Mouse (Mus musculus) hindbrain, embryonic 14.5 days (tissue): ENCODE results near the gene Galnt18. TPM values are rescaled to one million over a fixed set of nuclear protein-coding genes. Genes with fewer than 3 reads are reported as not detected.
A peak's percentile ranks its signal among the peaks of the same experiment; 100 is the strongest.

ENCODE experiments used
- ATAC-seq: fragments of 200-750 bp; cut with Nextera tagmentation; 2 replicates; pipeline ENCODE4 v1.8.0; 2017; ENCODE audit warnings: moderate number of reproducible peaks, mild to moderate bottlenecking, moderate TSS enrichment, moderate library complexity; ENCODE audit not compliant: low FRiP score
- DNase-seq: peaks from one replicate; pipeline ENCODE4 v3.0.0-alpha.2; 2015; ENCODE audit warnings: low spot score
- H3K27ac ChIP-seq: fragments of 300-500 bp; sonication (generic); 2 replicates; pipeline ENCODE4 v1.5.1; 2014; ENCODE audit warnings: mild to moderate bottlenecking, moderate library complexity
- H3K27me3 ChIP-seq: fragments of 300-500 bp; sonication (generic); 2 replicates; pipeline ENCODE4 v1.6.1; 2014; ENCODE audit warnings: mild to moderate bottlenecking, low read length, mixed read lengths; ENCODE audit not compliant: control insufficient read depth, insufficient read depth
- H3K36me3 ChIP-seq: fragments of 300-500 bp; sonication (generic); replicated peaks from 2 replicates; pipeline ENCODE4 v1.6.1; 2014; ENCODE audit not compliant: control insufficient read depth, insufficient read depth
- H3K4me1 ChIP-seq: fragments of 300-500 bp; sonication (generic); replicated peaks from 2 replicates; pipeline ENCODE4 v1.6.1; 2014; ENCODE audit warnings: antibody characterized with exemption, low read length, mixed read lengths; ENCODE audit not compliant: control insufficient read depth, insufficient read depth
- H3K4me2 ChIP-seq: fragments of 300-500 bp; sonication (generic); replicated peaks from 2 replicates; pipeline ENCODE4 v1.6.1; 2014; ENCODE audit warnings: mild to moderate bottlenecking, moderate library complexity
- H3K4me3 ChIP-seq: fragments of 300-500 bp; sonication (generic); replicated peaks from 2 replicates; pipeline ENCODE4 v1.5.1; 2014; ENCODE audit warnings: mild to moderate bottlenecking, low read length
- H3K9ac ChIP-seq: fragments of 300-500 bp; sonication (generic); 2 replicates; pipeline ENCODE4 v1.6.1; 2014
- H3K9me3 ChIP-seq: fragments of 300-500 bp; sonication (generic); 2 replicates; pipeline ENCODE4 v1.6.1; 2016; ENCODE audit warnings: low read length; ENCODE audit not compliant: control insufficient read depth
- WGBS: fragments of 180-500 bp; shearing (Covaris S2); extraction: QIAGEN DNeasy Blood & Tissue Kit; methylation state at CpG from one replicate; pipeline ENCODE4 v1.1.7; 2014; 5-methylcytosine and 5-hydroxymethylcytosine counted together
- polyA plus RNA-seq: library from polyadenylated mRNA; unstranded; fragments of >200 nt; fragmentation: Nextera tagmentation; extraction: Ambion mirVana; gene quantifications from 2 replicates; pipeline ENCODE4 v1.2.1, GENCODE M21; 2014

Gene Galnt18
- polyA plus RNA-seq, 1 experiment from 2014 or later, result 10.9 TPM

GRCm38 (mm10) chr7:111726928-111727327 lies 52.8 kb downstream of the Galnt18 start:
- 42% methylated on average over 2 of the region's 2 CpGs for WGBS
- DNase-seq, result no peak
- no peak overlapping the region for H3K4me3 ChIP-seq

GRCm38 (mm10) chr7:111724730-111725129 lies 55.0 kb downstream of the Galnt18 start:
- Histone ChIP-seq H3K27me3 (no peaks in the 10 kb centered on the region), H3K9me3 (no peaks in the 10 kb centered on the region), H3K4me3 (no peak overlapping the region), H3K36me3 (no peaks in the 10 kb centered on the region), H3K9ac (no peak overlapping the region), H3K4me2 (no peak overlapping the region), H3K4me1 (peaks cover 7% of the 10 kb centered on the region), H3K27ac (no peak overlapping the region)
- no peak for DNase-seq
- 86% methylated on average over 7 of the region's 7 CpGs for WGBS
- no peak for ATAC-seq

More at GRCm38 (mm10) chr7:111726928-111727327, 52.8 kb downstream of the Galnt18 start:
- Histone ChIP-seq H3K4me2 (no peak overlapping the region), H3K4me1 (no peaks in the 10 kb centered on the region), H3K27me3 (no peaks in the 10 kb centered on the region), H3K9ac (no peak overlapping the region), H3K27ac (no peak overlapping the region), H3K9me3 (no peaks in the 10 kb centered on the region), H3K36me3 (no peaks in the 10 kb centered on the region)
- ATAC-seq, result no peak

GRCm38 (mm10) chr7:111724004-111724403 lies 55.8 kb downstream of the Galnt18 start:
- Histone ChIP-seq H3K36me3 (no peaks in the 10 kb centered on the region), H3K4me2 (no peak overlapping the region), H3K4me3 (no peak overlapping the region), H3K27me3 (no peaks in the 10 kb centered on the region), H3K27ac (no peak overlapping the region), H3K9ac (no peak overlapping the region), H3K4me1 (peaks cover 7% of the 10 kb centered on the region), H3K9me3 (no peaks in the 10 kb centered on the region)
- ATAC-seq (no peak), DNase-seq (no peak)
- WGBS, result 89% methylated on average over 4 of the region's 4 CpGs

- ATAC-seq, result no peak
- no peaks in the 10 kb centered on the region for H3K36me3 ChIP-seq
- H3K4me1 ChIP-seq, result peaks cover 7% of the 10 kb centered on the region
- no peak for DNase-seq
- no peak overlapping the region for H3K27ac ChIP-seq
- no peak overlapping the region for H3K4me3 ChIP-seq
- H3K27me3 ChIP-seq, result no peaks in the 10 kb centered on the region
- WGBS, result 86% methylated on average over 5 of the region's 5 CpGs
- H3K4me2 ChIP-seq, result no peak overlapping the region
- H3K9me3 ChIP-seq, result no peaks in the 10 kb centered on the region
- no peak overlapping the region for H3K9ac ChIP-seq
Measured at GRCm38 (mm10) chr7:111721308-111721698, 58.5 kb downstream of the Galnt18 start.

GRCm38 (mm10) chr7:111720511-111721307 lies 59.1 kb downstream of the Galnt18 start:
- DNase-seq, result no peak
- H3K27me3 ChIP-seq, result no peaks in the 10 kb centered on the region
- H3K9me3 ChIP-seq, result no peaks in the 10 kb centered on the region
- H3K9ac ChIP-seq, result no peak overlapping the region; the same call in 1 of the 2 replicates
- H3K4me1 ChIP-seq, result peaks cover 7% of the 10 kb centered on the region
- no peak for ATAC-seq
- WGBS, result 79% methylated on average over 8 of the region's 8 CpGs
- no peaks in the 10 kb centered on the region for H3K36me3 ChIP-seq
- no peak overlapping the region for H3K4me3 ChIP-seq
- H3K27ac ChIP-seq, result 0 out of 2 replicates have a peak overlapping the region, but pooled peaks have one; percentile 1
- H3K4me2 ChIP-seq, result no peak overlapping the region

- Histone ChIP-seq H3K9me3 (no peaks in the 10 kb centered on the region), H3K27me3 (no peaks in the 10 kb centered on the region), H3K9ac (no peak overlapping the region), H3K36me3 (no peaks in the 10 kb centered on the region), H3K4me1 (peaks cover 7% of the 10 kb centered on the region), H3K4me2 (no peak overlapping the region), H3K4me3 (no peak overlapping the region), H3K27ac (no peak overlapping the region)
- 68% methylated on average over 4 of the region's 4 CpGs for WGBS
- ATAC-seq (no peak), DNase-seq (no peak)
Measured at GRCm38 (mm10) chr7:111718900-111719299, 60.9 kb downstream of the Galnt18 start.

GRCm38 (mm10) chr7:111714639-111715360 lies 65.0 kb downstream of the Galnt18 start:
- no peak for ATAC-seq
- WGBS, result 86% methylated on average over 5 of the region's 5 CpGs
- Histone ChIP-seq H3K27ac (no peak overlapping the region), H3K4me2 (no peak overlapping the region), H3K9me3 (no peaks in the 10 kb centered on the region), H3K4me3 (no peak overlapping the region), H3K4me1 (0 out of 2 replicates have a peak, but pooled peaks cover 5% of the 10 kb centered on the region), H3K36me3 (no peaks in the 10 kb centered on the region), H3K27me3 (no peaks in the 10 kb centered on the region), H3K9ac (no peak overlapping the region)
- no peak for DNase-seq

GRCm38 (mm10) chr7:111713828-111714600 lies 65.8 kb downstream of the Galnt18 start:
- H3K4me2 ChIP-seq, result no peak overlapping the region
- no peak for DNase-seq
- no peak overlapping the region for H3K27ac ChIP-seq
- H3K9ac ChIP-seq, result no peak overlapping the region
- no peaks in the 10 kb centered on the region for H3K9me3 ChIP-seq
- no peaks in the 10 kb centered on the region for H3K36me3 ChIP-seq
- H3K27me3 ChIP-seq, result no peaks in the 10 kb centered on the region
- H3K4me3 ChIP-seq, result no peak overlapping the region
- 0 out of 2 replicates have a peak, but pooled peaks cover 5% of the 10 kb centered on the region for H3K4me1 ChIP-seq
- ATAC-seq, result no peak
- 86% methylated on average over 3 of the region's 3 CpGs for WGBS

- Histone ChIP-seq H3K4me2 (no peak overlapping the region), H3K9ac (no peak overlapping the region), H3K9me3 (no peaks in the 10 kb centered on the region), H3K4me1 (0 out of 2 replicates have a peak, but pooled peaks cover 5% of the 10 kb centered on the region), H3K27me3 (no peaks in the 10 kb centered on the region), H3K36me3 (no peaks in the 10 kb centered on the region), H3K4me3 (no peak overlapping the region), H3K27ac (no peak overlapping the region)
- ATAC-seq (no peak), DNase-seq (no peak)
- WGBS, result 83% methylated on average over 4 of the region's 4 CpGs
Measured at GRCm38 (mm10) chr7:111712797-111713196, 67.0 kb downstream of the Galnt18 start.
